Mouse (Mus musculus) spleen, adult 18-20 months (tissue): Measurements from ENCODE around the gene Map3k5.
"Not testable (repeated sequence)": the region's sequence is repeated elsewhere in the genome, so short reads cannot be mapped to it uniquely, and the experiment has no call there.

ENCODE experiments used
- DNase-seq, 2 experiments: peaks; one replicate each; pipeline ENCODE4 v3.0.0; 2022; ENCODE audit warnings: mixed read lengths in 2 of 2

Gene Map3k5

GRCm38 (mm10) chr10:19934384-19935294 lies at the start of gene Map3k5:
TSS of gene Map3k5 (plus strand) at chr10:19934472.
- DNase-seq, result peak; percentile 56 to 65

GRCm38 (mm10) chr10:19886249-19886648 lies 48.0 kb upstream of the Map3k5 start:
- no peak for DNase-seq

GRCm38 (mm10) chr10:19889908-19890307 lies 44.4 kb upstream of the Map3k5 start:
- DNase-seq, result no peak

- DNase-seq, result no peak
Observed at GRCm38 (mm10) chr10:19891686-19892085, 42.6 kb upstream of the Map3k5 start.

GRCm38 (mm10) chr10:19893146-19893545 lies 41.1 kb upstream of the Map3k5 start:
- DNase-seq, result no peak

- peak in 1 of 2 experiments; percentile 24 for DNase-seq
Observed at GRCm38 (mm10) chr10:19893976-19894375, 40.3 kb upstream of the Map3k5 start.

- DNase-seq, result no peak
Observed at GRCm38 (mm10) chr10:19900191-19900590, 34.1 kb upstream of the Map3k5 start.

- no peak for DNase-seq
Observed at GRCm38 (mm10) chr10:19901992-19902391, 32.3 kb upstream of the Map3k5 start.

GRCm38 (mm10) chr10:19904077-19904820 lies 30.0 kb upstream of the Map3k5 start:
- no peak for DNase-seq

GRCm38 (mm10) chr10:19907246-19907804 lies 26.9 kb upstream of the Map3k5 start, which contains the start of gene Pex7:
TSS of gene Pex7 (minus strand) at chr10:19907689.
- DNase-seq, result peak; percentile 82 to 88

- no peak for DNase-seq
Observed at GRCm38 (mm10) chr10:19908076-19908475, 26.2 kb upstream of the Map3k5 start.

- no peak for DNase-seq
Observed at GRCm38 (mm10) chr10:19910516-19910915, 23.8 kb upstream of the Map3k5 start.

- DNase-seq, result no peak
Observed at GRCm38 (mm10) chr10:19911583-19911982, 22.7 kb upstream of the Map3k5 start.

- no peak for DNase-seq
Observed at GRCm38 (mm10) chr10:19913806-19914205, 20.5 kb upstream of the Map3k5 start.

- no peak for DNase-seq
Observed at GRCm38 (mm10) chr10:19915301-19915700, 19.0 kb upstream of the Map3k5 start.

GRCm38 (mm10) chr10:19922410-19922809 lies 11.9 kb upstream of the Map3k5 start:
- DNase-seq, result no peak

GRCm38 (mm10) chr10:19924256-19924655 lies 10.0 kb upstream of the Map3k5 start:
- no peak for DNase-seq

GRCm38 (mm10) chr10:19926391-19926897 lies 7.8 kb upstream of the Map3k5 start:
- DNase-seq, result not testable (repeated sequence)

GRCm38 (mm10) chr10:19928205-19928604 lies 6.1 kb upstream of the Map3k5 start:
- no peak for DNase-seq

- no peak for DNase-seq
Observed at GRCm38 (mm10) chr10:19932986-19933385, 1.3 kb upstream of the Map3k5 start.

- peak; percentile 82 to 89 for DNase-seq
Observed at GRCm38 (mm10) chr10:19933511-19934383, 525 bp upstream of the Map3k5 start.

GRCm38 (mm10) chr10:19935295-19935623 lies 987 bp downstream of the Map3k5 start:
- no peak for DNase-seq
